In the genomic region with DNA sequence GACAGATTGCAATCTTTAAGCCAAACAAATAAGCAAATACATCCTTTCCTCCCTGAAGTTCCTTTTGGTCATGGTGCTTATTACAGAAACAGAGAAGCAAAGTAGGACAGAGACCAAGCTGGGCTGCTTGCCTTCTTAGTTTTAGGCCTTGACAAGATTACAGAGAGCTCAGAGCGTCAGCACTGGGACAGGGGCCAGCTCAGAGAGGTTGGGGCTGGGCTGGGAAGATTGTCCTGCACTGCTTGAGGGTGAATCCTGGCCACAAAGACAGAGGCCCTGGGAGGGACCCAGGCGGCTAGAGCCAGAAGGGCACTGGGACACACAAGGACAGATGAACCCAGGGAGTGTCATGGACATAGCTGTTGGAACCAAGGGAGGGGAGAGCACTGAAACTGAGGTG, we compare ENCODE assay signal across 8 mouse cellular contexts. TPM values are rescaled to one million over a fixed set of nuclear protein-coding genes. Genes with fewer than 3 reads are reported as not detected.
DNase-seq lines count a peak whose midpoint lies in the region; ATAC-seq and TF ChIP-seq lines count a peak whose summit lies in the region.

No protein-coding gene starts in this region.

- peak; percentile 69 to 71 for DNase-seq in heart, adult 2 months
- peak; percentile 40 for DNase-seq in 3134 (ENCODE audit: extremely low read depth, insufficient read length, low spot score)
- peak; percentile 19 to 46 for DNase-seq in adrenal gland, postnatal 4 days (ENCODE audit: low spot score in 2 of 2)
- DNase-seq in heart, postnatal 36 days = peak; percentile 61 to 65
- DNase-seq in midbrain, embryonic 10.5 days (ENCODE audit: low spot score) = no peak
- DNase-seq in right cerebral cortex, postnatal 36 days (ENCODE audit: low spot score in 2 of 2) = no peak

- H3K4me1 ChIP-seq in heart, adult 2 months (ENCODE audit: control insufficient read depth, insufficient read depth, low read length) = peaks cover 6% of the 10 kb centered on the region
- H3K4me1 ChIP-seq in heart, embryonic 11.5 days (ENCODE audit: control insufficient read depth, insufficient read depth, low read length) = no peaks in the 10 kb centered on the region
- H3K4me1 ChIP-seq in midbrain, embryonic 10.5 days = no peaks in the 10 kb centered on the region

- H3K9ac ChIP-seq in heart, adult 2 months (ENCODE audit: low read depth, low read length) = no peak overlapping the region
- no peak overlapping the region for H3K9ac ChIP-seq in heart, embryonic 11.5 days (ENCODE audit: low read depth, low read length)

- H3K36me3 ChIP-seq in heart, adult 2 months (ENCODE audit: control insufficient read depth, insufficient read depth, low read length) = no peaks in the 10 kb centered on the region
- H3K36me3 ChIP-seq in heart, embryonic 11.5 days (ENCODE audit: control insufficient read depth, insufficient read depth, low read length) = no peaks in the 10 kb centered on the region
- H3K36me3 ChIP-seq in midbrain, embryonic 10.5 days = no peaks in the 10 kb centered on the region

- 23% methylated on average over 2 of the region's 2 CpGs for WGBS in heart, adult 2 months
- 39% methylated on average over 2 of the region's 2 CpGs for WGBS in heart, embryonic 11.5 days (ENCODE audit: insufficient replicate concordance)
- WGBS in midbrain, embryonic 10.5 days = 46% methylated on average over 2 of the region's 2 CpGs

- no peak overlapping the region for H3K4me3 ChIP-seq in heart, adult 2 months
- H3K4me3 ChIP-seq in heart, embryonic 11.5 days (ENCODE audit: low read depth, low read length) = no peak overlapping the region
- no peak overlapping the region for H3K4me3 ChIP-seq in midbrain, embryonic 10.5 days

- no peak for ATAC-seq in heart, embryonic 11.5 days (replicated peaks; ENCODE audit: insufficient number of reproducible peaks, low FRiP score, low TSS enrichment)
- ATAC-seq in frontal cortex, adult (ENCODE audit: low TSS enrichment) = no peak

- no peak for TF ChIP-seq CTCF in heart, adult 2 months (IDR thresholded peaks at IDR 0.05)

- TF ChIP-seq POLR2A in heart, adult 2 months (IDR thresholded peaks at IDR 0.05; ENCODE audit: insufficient read depth, low read depth, low read length) = no peak

- no peak overlapping the region for H3K4me2 ChIP-seq in heart, embryonic 11.5 days

- no peaks in the 10 kb centered on the region for H3K9me3 ChIP-seq in heart, embryonic 11.5 days (replicated peaks; ENCODE audit: control insufficient read depth, low read length)
- H3K9me3 ChIP-seq in midbrain, embryonic 10.5 days (replicated peaks) = no peaks in the 10 kb centered on the region

- H3K79me2 ChIP-seq in heart, adult 2 months (replicated peaks; ENCODE audit: control insufficient read depth, insufficient read depth, low read length) = no peaks in the 10 kb centered on the region

- H3K27me3 ChIP-seq in heart, adult 2 months (ENCODE audit: control insufficient read depth, insufficient read depth, low read length) = no peaks in the 10 kb centered on the region
- 0 out of 2 replicates have a peak, but pooled peaks cover 2% of the 10 kb centered on the region for H3K27me3 ChIP-seq in heart, embryonic 11.5 days (ENCODE audit: control insufficient read depth, insufficient read depth, low read length)
- H3K27me3 ChIP-seq in midbrain, embryonic 10.5 days (ENCODE audit: low read depth, poor library complexity, severe bottlenecking) = no peaks in the 10 kb centered on the region

- intact Hi-C loops in heart, adult 2 months (cut with DNase I) = no loop called here
- intact Hi-C loops in heart, postnatal 36 days (cut with DNase I) = no loop called here

- H3K27ac ChIP-seq in heart, adult 2 months = peak overlapping the region; percentile 54
- H3K27ac ChIP-seq in heart, embryonic 11.5 days (ENCODE audit: low read depth, low read length) = no peak overlapping the region
- H3K27ac ChIP-seq in midbrain, embryonic 10.5 days (replicated peaks) = no peak overlapping the region

- no peak for TF ChIP-seq EP300 in heart, adult 2 months (IDR thresholded peaks at IDR 0.05; ENCODE audit: insufficient read depth, low read depth, low read length)

RNA-seq across cellular contexts. Expression of a gene that starts 17.1 kb away (rescaled TPM):
- 10 to 100 TPM; 11.8 to 14.5 TPM for total RNA-seq in heart, adult 2 months (2021)
- 36.3 and 56.3 TPM in 2 replicates for polyA plus RNA-seq in heart, adult 2 months (2012; rRNA removed)
- polyA plus RNA-seq in heart, embryonic 11.5 days (2014; fragmentation: Nextera tagmentation; extraction: Ambion mirVana) = 4.2 and 4.9 TPM in 2 replicates
- 10 to 100 TPM; 10.1 to 12.5 TPM for total RNA-seq in adrenal gland, postnatal 4 days (2021)
- 10 to 100 TPM; 14.4 to 17.7 TPM for total RNA-seq in heart, postnatal 36 days (2021)
- 16.7 and 21.0 TPM in 2 replicates for polyA plus RNA-seq in midbrain, embryonic 10.5 days (2016; fragmentation: Nextera tagmentation; extraction: Ambion mirVana)

RNA-seq across cellular contexts. Expression of a gene that starts 31.2 kb away (rescaled TPM):
- total RNA-seq in heart, adult 2 months (2021) = 100 to 1,000 TPM; 213 to 276 TPM
- 119 and 283 TPM in 2 replicates for polyA plus RNA-seq in heart, adult 2 months (2012; rRNA removed)
- 376 and 383 TPM in 2 replicates for polyA plus RNA-seq in heart, embryonic 11.5 days (2014; fragmentation: Nextera tagmentation; extraction: Ambion mirVana)
- total RNA-seq in adrenal gland, postnatal 4 days (2021) = 100 to 1,000 TPM; 348 to 362 TPM
- 100 to 1,000 TPM; 254 to 268 TPM for total RNA-seq in heart, postnatal 36 days (2021)
- polyA plus RNA-seq in midbrain, embryonic 10.5 days (2016; fragmentation: Nextera tagmentation; extraction: Ambion mirVana) = 603 and 629 TPM in 2 replicates

Comparison
In these comparisons a context has a peak if more than half of its experiments do, and no peak if none do; other contexts are left out.
1. DNase-seq: peak in heart, adult 2 months (2 of 2), 3134 (single experiment), adrenal gland, postnatal 4 days (2 of 2) and heart, postnatal 36 days (2 of 2); none in midbrain, embryonic 10.5 days (single experiment) and right cerebral cortex, postnatal 36 days (0 of 2).